In genomic region chr15:78065541-78065940, GRCm38 (mm10) we compare ENCODE assay signal across 24 mouse cellular contexts. TPM values are rescaled to one million over a fixed set of nuclear protein-coding genes. Genes with fewer than 3 reads are reported as not detected.
"Had no signal": no experiment of that assay in that cellular context is flagged by ENCODE, and none has a peak within 500 bp of the region (broad histone marks: within the 10 kb centered on the region; RNA-seq: fewer than 3 reads in every experiment).

No protein-coding gene starts in this region.

- DNase-seq: kidney, postnatal 14 days; kidney, postnatal 4 days; layer of hippocampus, postnatal 36 days; left cerebral cortex, postnatal 4 days; liver, postnatal 0 days; lung, embryonic 14.5 days; right cerebral cortex, adult 18-20 months; right cerebral cortex, postnatal 14 days; right cerebral cortex, postnatal 4 days; thymus, adult 2 months; thymus, postnatal 14 days; thymus, postnatal 4 days had no signal

- H3K4me3 ChIP-seq: limb, embryonic 12.5 days; limb, embryonic 15.5 days; midbrain, embryonic 12.5 days; midbrain, embryonic 15.5 days; neural tube, embryonic 12.5 days; neural tube, embryonic 15.5 days had no signal

- H3K4me1 ChIP-seq: limb, embryonic 12.5 days; limb, embryonic 15.5 days had no signal

- H3K36me3 ChIP-seq: limb, embryonic 12.5 days; limb, embryonic 15.5 days; midbrain, embryonic 12.5 days; midbrain, embryonic 15.5 days; neural tube, embryonic 12.5 days; neural tube, embryonic 15.5 days had no signal

- H3K27ac ChIP-seq: limb, embryonic 12.5 days; limb, embryonic 15.5 days; liver, embryonic 14.5 days; macrophage; midbrain, embryonic 12.5 days; midbrain, embryonic 15.5 days; neural tube, embryonic 12.5 days; neural tube, embryonic 15.5 days; stomach, postnatal 0 days had no signal

- ATAC-seq: liver, postnatal 0 days; lung, postnatal 0 days; midbrain, embryonic 15.5 days had no signal

- H3K9me3 ChIP-seq: limb, embryonic 12.5 days; limb, embryonic 15.5 days; midbrain, embryonic 12.5 days; midbrain, embryonic 15.5 days; neural tube, embryonic 12.5 days; neural tube, embryonic 15.5 days had no signal

- H3K9ac ChIP-seq: limb, embryonic 12.5 days; limb, embryonic 15.5 days; liver, embryonic 14.5 days; liver, postnatal 0 days; lung, embryonic 14.5 days; midbrain, embryonic 12.5 days; midbrain, embryonic 15.5 days; neural tube, embryonic 12.5 days; neural tube, embryonic 15.5 days had no signal

- H3K27me3 ChIP-seq: limb, embryonic 12.5 days; limb, embryonic 15.5 days; midbrain, embryonic 15.5 days; neural tube, embryonic 12.5 days; neural tube, embryonic 15.5 days had no signal

- H3K4me2 ChIP-seq: limb, embryonic 12.5 days; limb, embryonic 15.5 days; liver, embryonic 11.5 days; lung, embryonic 14.5 days; midbrain, embryonic 12.5 days; midbrain, embryonic 15.5 days; neural tube, embryonic 12.5 days; neural tube, embryonic 15.5 days had no signal

RNA-seq across cellular contexts. Expression of gene Cacng2, which starts 54.3 kb away (rescaled TPM):
- total RNA-seq: megakaryocyte, adult 5-6 weeks had no signal
- polyA plus RNA-seq: limb, embryonic 12.5 days; liver, embryonic 11.5 days; liver, embryonic 14.5 days; liver, postnatal 0 days; lung, embryonic 14.5 days; lung, postnatal 0 days; macrophage; thymus, adult 2 months had no signal
